Mouse (Mus musculus) thymus, postnatal 10 days (tissue): ENCODE results near the gene Olfr57.
"Not testable (repeated sequence)": the region's sequence is repeated elsewhere in the genome, so short reads cannot be mapped to it uniquely, and the experiment has no call there.

Experiments
- DNase-seq, 2 experiments: peaks; one replicate each; pipeline ENCODE4 v3.0.0; 2021; ENCODE audit warnings: low spot score in 2 of 2

The Olfr57 gene

DNA sequence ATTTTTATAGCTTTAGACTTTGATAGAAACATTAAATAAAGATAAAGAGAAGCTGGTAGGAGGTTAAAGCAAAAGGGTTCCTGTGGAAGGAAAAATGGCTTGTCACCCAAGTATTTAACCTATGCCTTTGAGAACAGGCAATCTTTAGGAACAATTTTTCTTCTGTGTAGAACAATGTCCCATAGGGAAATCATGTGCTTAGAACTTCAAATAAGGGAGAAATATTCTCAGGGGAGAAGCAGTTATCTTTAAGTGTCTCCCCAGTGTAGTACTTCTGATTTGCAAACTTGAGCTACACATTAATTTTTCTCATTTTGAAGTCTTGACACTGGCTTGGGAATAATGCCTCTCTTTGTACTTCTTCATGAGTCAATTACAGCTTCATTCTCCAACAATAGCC, at the start of gene Olfr57:
Olfr57 (plus strand) TSS at position 301 of the 400 bp plus-strand sequence.
- DNase-seq, result no peak

GRCm38 (mm10) chr10:78980750-78981149, 47.8 kb upstream of the Olfr57 start, which contains the start of gene Olfr1352:
Olfr1352 (plus strand) TSS chr10:78981050.
- DNase-seq, result no peak

- DNase-seq, result no peak
Observed at GRCm38 (mm10) chr10:79012172-79012571, 16.4 kb upstream of the Olfr57 start, which contains the start of gene Olfr1351. Olfr1351 (plus strand) TSS chr10:79012472.

GRCm38 (mm10) chr10:79042457-79042856, 13.9 kb downstream of the Olfr57 start:
- DNase-seq, result not testable (repeated sequence)

- DNase-seq, result not testable (repeated sequence)
Observed at GRCm38 (mm10) chr10:79057370-79057769, 28.8 kb downstream of the Olfr57 start.
